Mouse (Mus musculus) hindbrain, embryonic 16.5 days (tissue): ENCODE results near the gene Crybb1. TPM values are rescaled to one million over a fixed set of nuclear protein-coding genes. Genes with fewer than 3 reads are reported as not detected.

Experiments used
- ATAC-seq: fragments of 200-750 bp; cut with Nextera tagmentation; 2 replicates; pipeline ENCODE4 v1.8.0; 2017; ENCODE audit warnings: moderate TSS enrichment, moderate library complexity
- H3K27ac ChIP-seq: fragments of 300-500 bp; sonication (generic); 2 replicates; pipeline ENCODE4 v1.5.1; 2014; ENCODE audit warnings: low read depth, mild to moderate bottlenecking, control low read depth, low read length, moderate library complexity
- H3K27me3 ChIP-seq: fragments of 300-500 bp; sonication (generic); replicated peaks from 2 replicates; pipeline ENCODE4 v1.6.1; 2014; ENCODE audit warnings: low read length; ENCODE audit not compliant: control insufficient read depth, insufficient read depth
- H3K36me3 ChIP-seq: fragments of 300-500 bp; sonication (generic); 2 replicates; pipeline ENCODE4 v1.6.1; 2014; ENCODE audit warnings: mild to moderate bottlenecking, low read length, moderate library complexity, mixed read lengths; ENCODE audit not compliant: control insufficient read depth, insufficient read depth
- H3K4me1 ChIP-seq: fragments of 300-500 bp; sonication (generic); 2 replicates; pipeline ENCODE4 v1.6.1; 2014; ENCODE audit warnings: low read depth, low read length; ENCODE audit not compliant: control insufficient read depth, insufficient read depth
- H3K4me2 ChIP-seq: fragments of 300-500 bp; sonication (generic); 2 replicates; pipeline ENCODE4 v1.6.1; 2014; ENCODE audit warnings: mild to moderate bottlenecking, low read length, control low read depth, moderate library complexity
- H3K4me3 ChIP-seq: fragments of 300-500 bp; sonication (generic); 2 replicates; pipeline ENCODE4 v1.5.1; 2014; ENCODE audit warnings: mild to moderate bottlenecking, low read length, control low read depth, moderate library complexity
- H3K9ac ChIP-seq: fragments of 300-500 bp; sonication (generic); 2 replicates; pipeline ENCODE4 v1.6.1; 2014; ENCODE audit warnings: low read depth, mild to moderate bottlenecking, control low read depth, low read length, moderate library complexity
- H3K9me3 ChIP-seq: fragments of 300-500 bp; sonication (generic); 2 replicates; pipeline ENCODE4 v1.6.1; 2014; ENCODE audit warnings: mild to moderate bottlenecking, low read length, moderate library complexity; ENCODE audit not compliant: control insufficient read depth
- WGBS: fragments of 180-500 bp; shearing (Covaris S2); extraction: QIAGEN DNeasy Blood & Tissue Kit; methylation state at CpG from one replicate; pipeline ENCODE4 v1.1.7; 2014; 5-methylcytosine and 5-hydroxymethylcytosine counted together
- polyA plus RNA-seq: library from polyadenylated mRNA; unstranded; fragments of >200 nt; fragmentation: Nextera tagmentation; extraction: Ambion mirVana; gene quantifications from 2 replicates; pipeline ENCODE4 v1.2.1, GENCODE M21; 2015

Gene Crybb1
- polyA plus RNA-seq, 1 experiment from 2014 or later: 7.7 TPM

DNA sequence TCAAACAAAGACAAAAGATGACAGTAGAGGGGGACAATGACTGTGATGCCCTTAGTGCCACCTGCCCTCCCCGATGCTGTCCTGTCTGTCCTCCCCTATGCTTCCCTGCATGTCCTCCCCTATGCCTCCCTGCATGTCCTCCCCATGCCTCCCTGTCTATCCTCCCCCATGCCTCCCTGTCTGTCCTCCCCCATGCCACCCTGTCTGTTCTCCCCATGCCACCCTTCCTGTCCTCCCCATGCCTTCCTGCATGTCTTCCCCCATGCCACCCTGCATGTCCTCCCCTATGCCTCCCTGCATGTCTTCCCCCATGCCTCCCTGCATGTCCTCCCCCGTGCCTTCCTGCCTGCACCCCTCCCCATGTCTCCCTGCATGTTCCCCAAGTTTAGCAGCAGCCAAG lies 44.5 kb downstream of the Crybb1 start:
- H3K4me1 ChIP-seq: no peaks in the 10 kb centered on the region; the same call in 1 of the 2 replicates
- 81% methylated on average over 2 of the region's 2 CpGs for WGBS
- no peak overlapping the region for H3K4me3 ChIP-seq
- no peaks in the 10 kb centered on the region for H3K36me3 ChIP-seq
- H3K4me2 ChIP-seq: no peak overlapping the region
- H3K27ac ChIP-seq: no peak overlapping the region
- no peaks in the 10 kb centered on the region for H3K27me3 ChIP-seq
- H3K9me3 ChIP-seq: no peaks in the 10 kb centered on the region
- ATAC-seq: no peak
- no peak overlapping the region for H3K9ac ChIP-seq

DNA sequence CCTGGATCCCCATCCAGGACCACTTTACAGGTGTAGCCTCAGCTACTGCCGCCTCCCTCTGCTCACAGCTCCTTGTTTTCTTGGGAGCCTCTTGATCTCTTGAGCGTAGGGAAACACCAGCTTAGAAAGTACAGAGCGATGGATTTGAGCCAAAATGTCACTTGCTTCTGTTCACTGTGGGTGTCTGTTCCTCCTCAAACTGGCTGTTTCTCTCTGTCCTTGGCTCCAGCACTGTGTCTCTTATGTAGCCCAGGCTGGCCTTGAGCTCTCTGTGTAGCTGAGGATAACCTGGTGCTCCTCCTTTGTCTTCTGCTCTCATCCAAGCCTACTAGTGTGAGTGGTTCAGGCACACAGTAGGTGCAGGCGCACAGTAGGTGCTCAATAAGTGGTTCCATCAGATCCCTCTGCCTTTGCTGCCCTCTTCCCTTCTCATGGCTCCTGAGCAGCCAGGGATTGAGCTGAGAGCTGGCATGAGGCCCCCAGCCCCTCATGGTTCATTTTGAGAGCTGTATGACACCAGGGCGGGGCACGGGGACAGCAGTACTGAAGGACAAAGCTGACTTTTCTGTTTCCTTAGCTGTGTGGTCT lies 45.2 kb downstream of the Crybb1 start:
- H3K9ac ChIP-seq: no peak overlapping the region
- no peaks in the 10 kb centered on the region; the same call in 1 of the 2 replicates for H3K4me1 ChIP-seq
- H3K4me3 ChIP-seq: no peak overlapping the region
- H3K9me3 ChIP-seq: no peaks in the 10 kb centered on the region
- ATAC-seq: no peak
- H3K27ac ChIP-seq: no peak overlapping the region
- WGBS: 92% methylated on average over 6 of the region's 6 CpGs
- H3K27me3 ChIP-seq: no peaks in the 10 kb centered on the region
- no peak overlapping the region for H3K4me2 ChIP-seq
- no peaks in the 10 kb centered on the region for H3K36me3 ChIP-seq

- H3K27me3 ChIP-seq: no peaks in the 10 kb centered on the region
- H3K4me1 ChIP-seq: no peaks in the 10 kb centered on the region; the same call in 1 of the 2 replicates
- ATAC-seq: no peak
- H3K9ac ChIP-seq: no peak overlapping the region
- H3K4me2 ChIP-seq: no peak overlapping the region
- no peaks in the 10 kb centered on the region for H3K9me3 ChIP-seq
- 83% methylated on average over 4 of the region's 4 CpGs for WGBS
- no peaks in the 10 kb centered on the region for H3K36me3 ChIP-seq
- no peak overlapping the region for H3K4me3 ChIP-seq
- H3K27ac ChIP-seq: no peak overlapping the region
These were observed 46.1 kb downstream of the Crybb1 start for GRCm38 (mm10) chr5:112301694-112302093.

- H3K36me3 ChIP-seq: no peaks in the 10 kb centered on the region; the same call in 1 of the 2 replicates
- no peak overlapping the region for H3K4me3 ChIP-seq
- H3K27ac ChIP-seq: no peak overlapping the region
- H3K27me3 ChIP-seq: no peaks in the 10 kb centered on the region
- no peaks in the 10 kb centered on the region for H3K9me3 ChIP-seq
- 86% methylated on average over 5 of the region's 5 CpGs for whole genome bisulfite sequencing
- no peak overlapping the region for H3K9ac ChIP-seq
- H3K4me2 ChIP-seq: no peak overlapping the region
- no peak for ATAC-seq
- H3K4me1 ChIP-seq: no peaks in the 10 kb centered on the region
These were observed 46.7 kb downstream of the Crybb1 start for GRCm38 (mm10) chr5:112302310-112302709.

DNA sequence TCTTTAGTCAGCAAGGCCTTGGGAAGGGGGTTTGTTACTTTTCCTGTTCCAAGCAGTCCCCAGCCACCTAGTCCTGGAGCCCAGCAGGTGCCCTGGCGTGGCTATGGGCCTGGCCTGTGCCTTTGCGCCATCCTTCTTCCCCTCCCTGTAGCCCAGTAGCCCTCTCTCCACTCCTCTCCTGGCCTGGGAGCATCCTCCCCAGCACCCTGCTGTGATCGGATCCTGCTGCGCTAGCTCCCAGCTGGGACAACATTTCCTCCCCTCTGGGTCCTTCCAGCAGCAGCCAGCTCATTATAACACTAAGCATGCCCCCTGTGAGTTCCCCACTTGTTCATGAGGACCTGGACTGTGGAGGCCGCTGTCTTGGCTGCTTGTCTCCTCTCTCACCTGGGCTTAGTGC lies 50.2 kb downstream of the Crybb1 start:
- no peaks in the 10 kb centered on the region for H3K4me1 ChIP-seq
- H3K4me2 ChIP-seq: no peak overlapping the region
- H3K9me3 ChIP-seq: no peaks in the 10 kb centered on the region
- H3K4me3 ChIP-seq: no peak overlapping the region
- H3K9ac ChIP-seq: peak overlapping the region; percentile 22; the same call in 1 of the 2 replicates
- ATAC-seq: no peak
- H3K36me3 ChIP-seq: peaks cover 12% of the 10 kb centered on the region
- no peak overlapping the region for H3K27ac ChIP-seq
- no peaks in the 10 kb centered on the region for H3K27me3 ChIP-seq
- WGBS: 67% methylated on average over 5 of the region's 5 CpGs

- 56% methylated on average over 11 of the region's 11 CpGs for WGBS
- H3K9ac ChIP-seq: no peak overlapping the region
These were observed 57.7 kb downstream of the Crybb1 start for GRCm38 (mm10) chr5:112313222-112313885.

GRCm38 (mm10) chr5:112316468-112316867 lies 60.9 kb downstream of the Crybb1 start:
- ATAC-seq: no peak
- no peaks in the 10 kb centered on the region for H3K9me3 ChIP-seq
- no peak overlapping the region for H3K4me3 ChIP-seq
- WGBS: 69% methylated on average over 5 of the region's 5 CpGs
- no peak overlapping the region for H3K27ac ChIP-seq
- 0 out of 2 replicates have a peak, but pooled peaks cover 2% of the 10 kb centered on the region for H3K36me3 ChIP-seq
- no peaks in the 10 kb centered on the region for H3K4me1 ChIP-seq
- H3K27me3 ChIP-seq: no peaks in the 10 kb centered on the region
- no peak overlapping the region for H3K9ac ChIP-seq
- no peak overlapping the region for H3K4me2 ChIP-seq

More at GRCm38 (mm10) chr5:112313222-112313885, 57.7 kb downstream of the Crybb1 start:
- Histone ChIP-seq H3K9me3 (no peaks in the 10 kb centered on the region), H3K4me3 (no peak overlapping the region), H3K27ac (no peak overlapping the region), H3K4me1 (no peaks in the 10 kb centered on the region), H3K4me2 (no peak overlapping the region), H3K36me3 (peaks cover 7% of the 10 kb centered on the region), H3K27me3 (no peaks in the 10 kb centered on the region)
- ATAC-seq: peak; percentile 65; the same call in 1 of the 2 replicates

DNA sequence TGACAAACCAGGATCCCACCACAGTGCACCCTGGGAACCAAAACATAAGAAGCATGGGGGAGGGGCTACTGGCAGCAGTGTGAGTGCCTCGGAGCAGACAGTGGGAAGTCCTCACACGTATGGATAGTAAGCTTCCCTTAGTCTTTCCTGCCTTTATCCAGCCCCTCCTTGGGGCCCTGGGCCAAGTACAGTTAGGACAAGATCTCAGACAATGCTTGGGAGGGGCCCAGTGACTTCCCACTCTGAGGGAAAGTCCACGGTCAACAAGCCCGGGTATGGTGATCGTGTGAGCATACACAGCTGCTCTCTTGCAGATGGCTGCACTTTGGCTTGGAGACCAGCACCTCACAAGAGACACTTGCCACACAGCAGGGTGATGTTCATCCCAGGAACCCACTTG lies 61.7 kb downstream of the Crybb1 start:
- WGBS: 42% methylated on average over 5 of the region's 5 CpGs
- H3K4me3 ChIP-seq: no peak overlapping the region
- H3K4me1 ChIP-seq: no peaks in the 10 kb centered on the region
- 0 out of 2 replicates have a peak, but pooled peaks cover 2% of the 10 kb centered on the region for H3K36me3 ChIP-seq
- no peaks in the 10 kb centered on the region for H3K9me3 ChIP-seq
- no peak for ATAC-seq
- no peak overlapping the region for H3K9ac ChIP-seq
- H3K27me3 ChIP-seq: no peaks in the 10 kb centered on the region
- H3K27ac ChIP-seq: no peak overlapping the region
- no peak overlapping the region for H3K4me2 ChIP-seq
